Mouse (Mus musculus): ENCODE results near the gene Tulp4. TPM values are rescaled to one million over a fixed set of nuclear protein-coding genes. Genes with fewer than 3 reads are reported as not detected.

Tulp4 gene
- 14.2 and 17.8 TPM in 2 replicates for polyA plus RNA-seq (2015; fragmentation: Nextera tagmentation; extraction: Ambion mirVana)

DNA sequence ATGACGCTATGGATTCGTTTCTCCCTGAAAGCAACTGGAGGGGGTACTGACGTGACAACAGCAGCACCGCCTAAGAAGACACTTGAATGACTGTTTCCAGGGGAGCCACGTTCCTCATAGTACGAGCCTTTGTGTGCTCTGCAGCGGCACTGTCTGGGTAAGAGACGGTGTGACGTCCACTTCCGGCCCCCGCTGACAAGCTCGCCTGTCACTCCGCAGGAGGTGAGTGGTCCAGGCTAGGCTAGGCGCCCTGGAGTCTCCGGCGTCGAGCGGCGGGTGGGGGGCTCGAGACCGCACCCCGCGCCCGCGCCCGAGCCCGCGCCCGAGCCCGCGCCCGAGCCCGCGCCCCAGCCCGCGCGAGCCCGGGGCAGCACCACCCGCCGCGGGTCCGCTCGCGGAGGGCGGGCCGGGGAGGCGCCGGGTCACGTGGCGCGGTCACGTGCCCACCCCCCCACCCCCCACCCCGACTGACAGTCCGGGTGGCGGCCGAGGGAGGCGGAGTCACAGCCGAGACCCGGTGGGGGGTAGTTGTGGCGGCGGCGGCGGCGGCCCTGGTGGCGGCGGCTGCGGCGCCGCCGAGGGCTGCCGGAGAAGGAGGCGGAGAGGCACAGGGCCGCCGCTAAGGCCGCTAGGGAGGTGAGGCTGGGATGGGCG lies at the start of gene Tulp4:
Gene Tulp4, plus strand, starts transcription at position 77 of the 654 bp plus-strand sequence.
- Histone ChIP-seq H3K9me3 (ENCODE audit: low read length) (no peaks in the 10 kb centered on the region), H3K27ac (ENCODE audit: low read depth) (peak within 1 kb of the TSS; percentile 88), H3K4me3 (ENCODE audit: low read depth, low read length) (peak within 1 kb of the TSS; percentile 66), H3K9ac (replicated peaks) (peak within 1 kb of the TSS; percentile 87), H3K4me2 (ENCODE audit: low read depth, low read length) (peak within 1 kb of the TSS; percentile 94), H3K4me1 (ENCODE audit: insufficient read depth) (no peaks in the 10 kb centered on the region), H3K36me3 (replicated peaks; ENCODE audit: insufficient read depth, low read length) (no peaks in the 10 kb centered on the region), H3K27me3 (ENCODE audit: insufficient read depth, low read length) (peaks cover 13% of the 10 kb centered on the region)
- TF ChIP-seq CTCF (IDR thresholded peaks at IDR 0.05; ENCODE audit: low read depth) (no peak), EP300 (IDR thresholded peaks at IDR 0.05; ENCODE audit: low read depth) (no peak)
- 5% methylated on average over 27 of the region's 76 CpGs for WGBS (ENCODE audit: insufficient replicate concordance)
- DNase-seq: peak; percentile 90
- peak; percentile 95 for ATAC-seq

GRCm38 (mm10) chr17:6062793-6063192 lies 43.4 kb upstream of the Tulp4 start:
- H3K4me2 ChIP-seq (ENCODE audit: low read depth, low read length): no peak overlapping the region
- ATAC-seq (no peak), DNase-seq (no peak)
- no peaks in the 10 kb centered on the region for H3K27me3 ChIP-seq (ENCODE audit: insufficient read depth, low read length)
- H3K9ac ChIP-seq (replicated peaks): no peak overlapping the region
- H3K27ac ChIP-seq (ENCODE audit: low read depth): no peak overlapping the region
- H3K36me3 ChIP-seq (replicated peaks; ENCODE audit: insufficient read depth, low read length): peaks cover 5% of the 10 kb centered on the region; the same call in 1 of the 2 replicates
- TF ChIP-seq EP300 (IDR thresholded peaks at IDR 0.05; ENCODE audit: low read depth) (no peak), CTCF (IDR thresholded peaks at IDR 0.05; ENCODE audit: low read depth) (no peak)
- H3K9me3 ChIP-seq (ENCODE audit: low read length): no peaks in the 10 kb centered on the region
- WGBS (ENCODE audit: insufficient replicate concordance): 84% methylated on average over 8 of the region's 8 CpGs
- H3K4me1 ChIP-seq (ENCODE audit: insufficient read depth): no peaks in the 10 kb centered on the region
- no peak overlapping the region for H3K4me3 ChIP-seq (ENCODE audit: low read depth, low read length)

DNA sequence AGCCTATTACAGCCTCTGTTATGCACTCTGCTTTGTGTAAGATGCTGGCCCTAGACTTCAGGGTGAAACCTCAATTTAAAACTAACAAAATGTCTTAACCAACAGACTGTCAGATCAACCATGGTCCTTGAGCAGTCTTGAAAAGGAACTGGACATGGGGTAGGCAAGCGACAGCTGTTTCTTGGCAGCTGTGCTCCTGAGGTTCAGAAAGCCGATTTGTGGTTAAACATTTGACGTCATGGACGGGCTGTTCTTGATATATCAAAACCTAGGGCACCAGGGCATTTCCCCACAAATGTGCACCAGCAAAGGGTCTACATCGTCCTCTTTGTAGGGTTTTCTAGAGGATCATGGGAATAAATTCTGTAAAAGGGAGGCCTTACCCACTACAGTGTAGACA lies 42.7 kb upstream of the Tulp4 start:
- DNase-seq: no peak
- Histone ChIP-seq H3K27me3 (ENCODE audit: insufficient read depth, low read length) (no peaks in the 10 kb centered on the region), H3K4me1 (ENCODE audit: insufficient read depth) (no peaks in the 10 kb centered on the region), H3K9ac (replicated peaks) (no peak overlapping the region), H3K4me2 (ENCODE audit: low read depth, low read length) (no peak overlapping the region), H3K4me3 (ENCODE audit: low read depth, low read length) (no peak overlapping the region), H3K9me3 (ENCODE audit: low read length) (no peaks in the 10 kb centered on the region), H3K27ac (ENCODE audit: low read depth) (no peak overlapping the region), H3K36me3 (replicated peaks; ENCODE audit: insufficient read depth, low read length) (peaks cover 5% of the 10 kb centered on the region; the same call in 1 of the 2 replicates)
- WGBS (ENCODE audit: insufficient replicate concordance): 73% methylated on average over 5 of the region's 5 CpGs
- ATAC-seq: no peak
- TF ChIP-seq CTCF (IDR thresholded peaks at IDR 0.05; ENCODE audit: low read depth): no peak
- no peak for TF ChIP-seq EP300 (IDR thresholded peaks at IDR 0.05; ENCODE audit: low read depth)

GRCm38 (mm10) chr17:6066021-6066420 lies 40.2 kb upstream of the Tulp4 start:
- no peak overlapping the region for H3K4me3 ChIP-seq (ENCODE audit: low read depth, low read length)
- no peaks in the 10 kb centered on the region for H3K9me3 ChIP-seq (ENCODE audit: low read length)
- no peak for ATAC-seq
- no peak overlapping the region for H3K4me2 ChIP-seq (ENCODE audit: low read depth, low read length)
- no peak overlapping the region for H3K27ac ChIP-seq (ENCODE audit: low read depth)
- DNase-seq: no peak
- H3K36me3 ChIP-seq (replicated peaks; ENCODE audit: insufficient read depth, low read length): peaks cover 5% of the 10 kb centered on the region; the same call in 1 of the 2 replicates
- no peaks in the 10 kb centered on the region for H3K27me3 ChIP-seq (ENCODE audit: insufficient read depth, low read length)
- WGBS (ENCODE audit: insufficient replicate concordance): 84% methylated on average over 2 of the region's 2 CpGs
- TF ChIP-seq CTCF (IDR thresholded peaks at IDR 0.05; ENCODE audit: low read depth) (no peak), EP300 (IDR thresholded peaks at IDR 0.05; ENCODE audit: low read depth) (no peak)
- H3K4me1 ChIP-seq (ENCODE audit: insufficient read depth): no peaks in the 10 kb centered on the region
- H3K9ac ChIP-seq (replicated peaks): no peak overlapping the region

DNA sequence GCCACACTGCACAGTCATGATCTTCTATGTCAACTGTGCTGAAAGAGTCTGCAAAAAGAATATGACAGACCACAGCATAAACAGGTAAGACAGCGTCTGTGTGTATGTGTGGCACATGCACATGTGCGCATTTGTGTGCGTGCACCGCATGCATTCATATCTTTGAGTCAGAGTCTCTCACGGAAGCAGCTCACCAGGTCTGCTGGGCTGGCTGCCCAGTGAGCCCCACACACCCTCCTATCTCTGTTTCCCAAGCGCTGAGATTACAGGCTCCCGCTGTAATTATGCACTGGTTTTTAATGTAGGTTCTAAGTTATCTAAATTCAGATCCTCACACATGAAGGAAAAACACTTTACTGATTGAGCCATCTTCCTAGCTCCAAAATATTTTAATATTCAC lies 38.6 kb upstream of the Tulp4 start:
- DNase-seq: no peak
- H3K9me3 ChIP-seq (ENCODE audit: low read length): no peaks in the 10 kb centered on the region
- no peak overlapping the region for H3K4me3 ChIP-seq (ENCODE audit: low read depth, low read length)
- no peaks in the 10 kb centered on the region for H3K4me1 ChIP-seq (ENCODE audit: insufficient read depth)
- no peak for ATAC-seq
- no peak overlapping the region for H3K9ac ChIP-seq (replicated peaks)
- peaks cover 5% of the 10 kb centered on the region; the same call in 1 of the 2 replicates for H3K36me3 ChIP-seq (replicated peaks; ENCODE audit: insufficient read depth, low read length)
- H3K4me2 ChIP-seq (ENCODE audit: low read depth, low read length): no peak overlapping the region
- WGBS (ENCODE audit: insufficient replicate concordance): 88% methylated on average over 7 of the region's 7 CpGs
- H3K27ac ChIP-seq (ENCODE audit: low read depth): no peak overlapping the region
- no peaks in the 10 kb centered on the region for H3K27me3 ChIP-seq (ENCODE audit: insufficient read depth, low read length)
- TF ChIP-seq EP300 (IDR thresholded peaks at IDR 0.05; ENCODE audit: low read depth) (no peak), CTCF (IDR thresholded peaks at IDR 0.05; ENCODE audit: low read depth) (no peak)

DNA sequence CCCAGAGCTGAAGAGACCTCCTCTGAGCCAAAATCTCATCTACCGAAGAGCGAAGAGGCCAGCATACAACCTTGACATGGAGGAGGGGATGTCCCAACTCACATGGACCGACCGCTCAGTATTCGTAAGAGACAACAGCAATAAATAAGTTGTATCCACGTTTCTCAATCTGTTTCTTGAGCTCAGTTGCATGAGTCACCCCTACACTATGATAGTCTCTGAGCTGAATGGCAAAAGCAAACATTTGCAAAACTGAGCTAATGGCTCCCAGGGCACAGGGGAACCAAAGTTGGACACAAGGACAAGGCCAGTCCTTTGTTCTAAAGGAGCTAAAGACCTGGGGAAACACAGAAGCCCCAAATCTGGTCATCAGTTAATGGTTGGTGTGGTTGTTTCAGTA lies 36.4 kb upstream of the Tulp4 start:
- no peaks in the 10 kb centered on the region for H3K4me1 ChIP-seq (ENCODE audit: insufficient read depth)
- DNase-seq: no peak
- H3K9me3 ChIP-seq (ENCODE audit: low read length): no peaks in the 10 kb centered on the region
- no peak overlapping the region for H3K9ac ChIP-seq (replicated peaks)
- 84% methylated on average over 6 of the region's 6 CpGs for WGBS (ENCODE audit: insufficient replicate concordance)
- H3K4me3 ChIP-seq (ENCODE audit: low read depth, low read length): no peak overlapping the region
- H3K36me3 ChIP-seq (replicated peaks; ENCODE audit: insufficient read depth, low read length): peaks cover 10% of the 10 kb centered on the region; the same call in 1 of the 2 replicates
- no peak overlapping the region for H3K27ac ChIP-seq (ENCODE audit: low read depth)
- no peaks in the 10 kb centered on the region for H3K27me3 ChIP-seq (ENCODE audit: insufficient read depth, low read length)
- TF ChIP-seq EP300 (IDR thresholded peaks at IDR 0.05; ENCODE audit: low read depth) (no peak), CTCF (IDR thresholded peaks at IDR 0.05; ENCODE audit: low read depth) (no peak)
- H3K4me2 ChIP-seq (ENCODE audit: low read depth, low read length): no peak overlapping the region
- ATAC-seq: no peak

All from liver, postnatal 0 days (tissue).